In the genomic region with DNA sequence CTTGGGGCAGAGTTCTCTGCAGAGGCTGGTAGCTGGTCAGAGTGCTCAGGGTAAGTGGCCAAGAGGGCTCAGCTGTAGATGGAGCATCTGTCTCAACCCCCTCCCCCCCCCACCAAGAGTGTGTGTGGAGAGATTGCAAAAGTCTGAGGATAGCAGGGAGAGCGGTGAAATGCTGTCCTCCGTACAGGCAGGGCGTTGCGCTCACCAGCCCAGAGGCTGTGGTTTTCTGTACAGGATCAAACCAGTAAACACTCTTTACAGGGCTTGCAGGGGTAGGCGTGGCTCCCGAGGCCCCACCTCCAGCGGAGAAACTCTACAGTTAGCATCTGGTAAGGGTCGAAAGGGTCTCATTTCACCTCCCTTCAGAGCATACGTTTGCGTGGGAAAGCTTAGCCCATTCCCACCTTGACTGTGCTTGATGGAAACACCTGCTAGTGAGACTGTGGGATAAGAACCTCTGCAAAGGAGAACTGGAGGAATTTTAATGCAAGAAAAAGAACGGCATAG, we compare ENCODE assay signal across 8 mouse cellular contexts. TPM values are rescaled to one million over a fixed set of nuclear protein-coding genes. Genes with fewer than 3 reads are reported as not detected.
DNase-seq lines count a peak whose midpoint lies in the region; ATAC-seq and TF ChIP-seq lines count a peak whose summit lies in the region.

No protein-coding gene starts in this region.

- DNase-seq in heart, embryonic 10.5 days (ENCODE audit: low spot score) = no peak
- no peak for DNase-seq in heart, adult 18-20 months
- DNase-seq in ES-E14 (ENCODE audit: low read depth, low spot score) = peak; percentile 49
- peak; percentile 78 for DNase-seq in limb, embryonic 11.5 days (ENCODE audit: low spot score)
- DNase-seq in midbrain, embryonic 14.5 days = peak; percentile 21
- DNase-seq in adrenal gland, adult (ENCODE audit: inconsistent age in 2 of 2, low spot score in 1 of 2) = no peak
- no peak for DNase-seq in cerebellum, postnatal 14 days
- DNase-seq in right cerebral cortex, postnatal 10 days (ENCODE audit: low spot score in 2 of 2) = no peak

- peaks cover 24% of the 10 kb centered on the region for H3K4me1 ChIP-seq in heart, embryonic 10.5 days
- peaks cover 0 to 6% of the 10 kb centered on the region in 2 experiments; a peak in 1 of 4 replicates for H3K4me1 ChIP-seq in ES-E14 (ENCODE audit: control insufficient read depth in 2 of 2, insufficient read depth in 2 of 2, low read length in 2 of 2, poor library complexity in 1 of 2)
- H3K4me1 ChIP-seq in limb, embryonic 11.5 days (ENCODE audit: control insufficient read depth, insufficient read depth, low read length) = peaks cover 13% of the 10 kb centered on the region
- H3K4me1 ChIP-seq in midbrain, embryonic 14.5 days (ENCODE audit: control insufficient read depth, insufficient read depth, low read length) = peaks cover 7% of the 10 kb centered on the region

- H3K9ac ChIP-seq in ES-E14 (ENCODE audit: insufficient read depth, low read depth, low read length, poor library complexity, severe bottlenecking) = no peak overlapping the region
- H3K9ac ChIP-seq in limb, embryonic 11.5 days (ENCODE audit: low read length) = 0 out of 2 replicates have a peak overlapping the region, but pooled peaks have one; percentile 45
- H3K9ac ChIP-seq in midbrain, embryonic 14.5 days (replicated peaks; ENCODE audit: low read length) = no peak overlapping the region

- 19% methylated on average over 11 of the region's 11 CpGs for WGBS in heart, embryonic 10.5 days
- WGBS in limb, embryonic 11.5 days = 13% methylated on average over 11 of the region's 11 CpGs
- WGBS in midbrain, embryonic 14.5 days = 29% methylated on average over 11 of the region's 11 CpGs

- no peaks in the 10 kb centered on the region for H3K9me3 ChIP-seq in heart, embryonic 10.5 days
- no peaks in the 10 kb centered on the region for H3K9me3 ChIP-seq in ES-E14 (ENCODE audit: control insufficient read depth, insufficient read depth, low read depth, low read length)
- no peaks in the 10 kb centered on the region for H3K9me3 ChIP-seq in limb, embryonic 11.5 days (ENCODE audit: control insufficient read depth, low read length)
- H3K9me3 ChIP-seq in midbrain, embryonic 14.5 days (ENCODE audit: control insufficient read depth, low read length) = no peaks in the 10 kb centered on the region

- peaks cover 7% of the 10 kb centered on the region; the same call in 1 of the 2 replicates for H3K27me3 ChIP-seq in heart, embryonic 10.5 days (ENCODE audit: insufficient read depth, poor library complexity, severe bottlenecking)
- H3K27me3 ChIP-seq in limb, embryonic 11.5 days (ENCODE audit: control insufficient read depth, insufficient read depth, low read length) = no peaks in the 10 kb centered on the region
- no peaks in the 10 kb centered on the region for H3K27me3 ChIP-seq in midbrain, embryonic 14.5 days (ENCODE audit: control insufficient read depth, insufficient read depth, low read length)

- peak overlapping the region; percentile 29 for H3K4me2 ChIP-seq in limb, embryonic 11.5 days (ENCODE audit: low read depth, severe bottlenecking)
- H3K4me2 ChIP-seq in midbrain, embryonic 14.5 days (ENCODE audit: low read length) = peak overlapping the region; percentile 12; the same call in 1 of the 2 replicates

- in situ Hi-C loops in ES-E14 (cut with MboI; ENCODE audit: low sequenced_read_pairs in 2 of 2, unreplicated experiment in 2 of 2) = no loop called here

- H3K4me3 ChIP-seq in heart, embryonic 10.5 days = peak overlapping the region; percentile 50
- peak overlapping the region in 1 of 2 experiments; percentile 3; a peak in 1 of 4 replicates for H3K4me3 ChIP-seq in ES-E14 (ENCODE audit: insufficient read depth in 1 of 2, low read depth in 1 of 2, low read length in 2 of 2, poor library complexity in 1 of 2, severe bottlenecking in 1 of 2)
- no peak overlapping the region for H3K4me3 ChIP-seq in limb, embryonic 11.5 days (ENCODE audit: low read depth, low read length)
- H3K4me3 ChIP-seq in midbrain, embryonic 14.5 days (replicated peaks; ENCODE audit: low read depth, low read length) = no peak overlapping the region

- H3K36me3 ChIP-seq in heart, embryonic 10.5 days = no peaks in the 10 kb centered on the region
- H3K36me3 ChIP-seq in ES-E14 (ENCODE audit: control insufficient read depth, insufficient read depth, low read length, poor library complexity, severe bottlenecking) = no peaks in the 10 kb centered on the region
- H3K36me3 ChIP-seq in limb, embryonic 11.5 days (ENCODE audit: control insufficient read depth, insufficient read depth, low read length) = no peaks in the 10 kb centered on the region
- H3K36me3 ChIP-seq in midbrain, embryonic 14.5 days (ENCODE audit: control insufficient read depth, insufficient read depth, low read length) = no peaks in the 10 kb centered on the region

- peak overlapping the region; percentile 79 for H3K27ac ChIP-seq in heart, embryonic 10.5 days
- no peak overlapping the region for H3K27ac ChIP-seq in ES-E14 (ENCODE audit: insufficient read depth, low read depth, low read length, poor library complexity, severe bottlenecking)
- H3K27ac ChIP-seq in limb, embryonic 11.5 days (replicated peaks; ENCODE audit: low read depth, low read length) = peak overlapping the region; percentile 5; the same call in 1 of the 2 replicates
- no peak overlapping the region for H3K27ac ChIP-seq in midbrain, embryonic 14.5 days (replicated peaks; ENCODE audit: low read depth, low read length)

- ATAC-seq in limb, embryonic 11.5 days (ENCODE audit: insufficient number of reproducible peaks, low FRiP score, low TSS enrichment, low read depth) = peak; percentile 61; the same call in 1 of the 2 replicates
- no peak for ATAC-seq in midbrain, embryonic 14.5 days (ENCODE audit: low FRiP score, low TSS enrichment)

TF ChIP-seq in ES-E14, 5 proteins besides CTCF, POLR2A, EP300 and RAD21:
- no peak for TF ChIP-seq ZC3H11A (IDR thresholded peaks at IDR 0.05; ENCODE audit: borderline replicate concordance, low read depth, low read length)
- no peak for TF ChIP-seq HCFC1 (IDR thresholded peaks at IDR 0.05; ENCODE audit: borderline replicate concordance, insufficient read depth, low read length)
- no peak for TF ChIP-seq ZNF384 (IDR thresholded peaks at IDR 0.05; ENCODE audit: low read depth, low read length)
- TF ChIP-seq MAFK (IDR thresholded peaks at IDR 0.05; ENCODE audit: insufficient read depth, low read depth, low read length) = no peak
- TF ChIP-seq CHD2 (IDR thresholded peaks at IDR 0.05; ENCODE audit: low read depth, low read length) = no peak

RNA-seq across cellular contexts. Expression of gene Gna12, which starts 42.4 kb away (rescaled TPM):
- polyA plus RNA-seq in heart, embryonic 10.5 days (2016; fragmentation: Nextera tagmentation; extraction: Ambion mirVana) = 12.5 and 17.6 TPM in 2 replicates
- 100 to 1,000 TPM; 126 to 130 TPM for total RNA-seq in heart, adult 18-20 months (2021)
- total RNA-seq in ES-E14 (2012; rRNA removed) = 40.9 and 50.4 TPM in 2 replicates
- 34.5 and 48.7 TPM in 2 replicates for polyA plus RNA-seq in limb, embryonic 11.5 days (2014; fragmentation: Nextera tagmentation; extraction: Ambion mirVana)
- polyA plus RNA-seq in midbrain, embryonic 14.5 days (2014; fragmentation: Nextera tagmentation; extraction: Ambion mirVana) = 21.6 and 22.5 TPM in 2 replicates

Comparison
In these comparisons a context has a peak if more than half of its experiments do, and no peak if none do; other contexts are left out.
1. DNase-seq: peak in ES-E14 (single experiment), limb, embryonic 11.5 days (single experiment) and midbrain, embryonic 14.5 days (single experiment); none in heart, embryonic 10.5 days (single experiment), heart, adult 18-20 months (0 of 2), adrenal gland, adult (0 of 2), cerebellum, postnatal 14 days (0 of 2) and right cerebral cortex, postnatal 10 days (0 of 2).
2. H3K27ac ChIP-seq: peak in heart, embryonic 10.5 days (single experiment) and limb, embryonic 11.5 days (single experiment); none in ES-E14 (single experiment) and midbrain, embryonic 14.5 days (single experiment).